Mouse (Mus musculus) brain, embryonic 14.5 days (tissue): ENCODE data around the gene Tm4sf5.

Experiments used
- CTCF ChIP-seq: fragments of 200-500 bp; IDR thresholded peaks from 2 replicates; pipeline ENCODE4 v1.5.1; 2012; ENCODE audit warnings: inconsistent platforms, mild to moderate bottlenecking, moderate library complexity, borderline replicate concordance; ENCODE audit not compliant: insufficient read depth, insufficient read length; ENCODE audit errors: extremely low read depth
- POLR2A ChIP-seq: fragments of 200-500 bp; IDR thresholded peaks from 2 replicates; pipeline ENCODE4 v1.6.1; 2012; ENCODE audit warnings: mild to moderate bottlenecking, inconsistent platforms, borderline replicate concordance; ENCODE audit not compliant: poor library complexity, insufficient read depth, insufficient read length, severe bottlenecking; ENCODE audit errors: extremely low read depth

- TF ChIP-seq CTCF (no peak), POLR2A (no peak)
Observed at GRCm38 (mm10) chr11:70514288-70514687, 9.2 kb downstream of the Tm4sf5 start, which contains the start of gene Vmo1.
